Mouse (Mus musculus) myocyte (in vitro differentiated cells): ENCODE results near the gene Cdipt.

Experiments used
- E2F4 ChIP-seq: IDR thresholded peaks from one replicate; pipeline ENCODE4 v1.6.1; 2011; ENCODE audit warnings: mild to moderate bottlenecking, control low read depth, moderate library complexity; ENCODE audit not compliant: insufficient read depth
- MAX ChIP-seq: IDR thresholded peaks from one replicate; pipeline ENCODE4 v1.6.1; 2011; ENCODE audit warnings: low read depth, mild to moderate bottlenecking, control low read depth
- POLR2A ChIP-seq: IDR thresholded peaks from one replicate; pipeline ENCODE4 v1.6.1; 2011; ENCODE audit warnings: low read depth, mild to moderate bottlenecking, control low read depth, moderate library complexity; ENCODE audit not compliant: insufficient read length
- POLR2AphosphoS2 ChIP-seq: IDR thresholded peaks from one replicate; pipeline ENCODE4 v1.6.1; 2011; ENCODE audit warnings: low read depth, control low read depth; ENCODE audit not compliant: insufficient read length
- TCF3 ChIP-seq: IDR thresholded peaks from one replicate; pipeline ENCODE4 v1.6.1; 2011; ENCODE audit warnings: low read depth, control low read depth; ENCODE audit not compliant: insufficient read length
- USF1 ChIP-seq: IDR thresholded peaks from one replicate; pipeline ENCODE4 v1.6.1; 2011; ENCODE audit warnings: low read depth, mild to moderate bottlenecking, control low read depth, moderate library complexity

DNA sequence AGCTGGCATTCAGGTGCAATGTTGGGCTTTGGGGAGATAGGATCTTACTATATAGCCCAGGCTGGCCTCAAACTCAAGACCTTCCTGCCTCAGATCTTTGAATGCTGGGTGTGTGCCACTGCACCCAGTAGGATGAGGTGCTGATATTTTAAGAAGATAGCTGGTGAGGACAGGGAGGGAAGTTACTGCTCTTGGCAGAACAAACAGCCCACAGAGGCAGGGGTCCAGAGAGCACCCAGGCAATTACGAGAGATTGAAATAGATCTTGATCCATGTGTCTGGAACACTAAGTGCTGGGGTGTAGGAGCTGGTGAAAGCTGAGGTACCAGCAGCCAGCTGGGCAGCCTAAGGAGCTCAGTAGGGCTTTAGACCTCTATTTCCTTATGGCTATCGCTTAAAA is 5.9 kb downstream of the Cdipt start:
- TF ChIP-seq POLR2A (no peak), POLR2AphosphoS2 (no peak), TCF3 (no peak), USF1 (no peak), E2F4 (no peak), MAX (no peak)
